Mouse (Mus musculus) heart, embryonic 13.5 days (tissue): ENCODE measurements around the gene Obp2a. TPM values are rescaled to one million over a fixed set of nuclear protein-coding genes. Genes with fewer than 3 reads are reported as not detected.
"Not testable (repeated sequence)": the region's sequence is repeated elsewhere in the genome, so short reads cannot be mapped to it uniquely, and the experiment has no call there.

ENCODE experiments used
- ATAC-seq: fragments of 200-750 bp; cut with Nextera tagmentation; 2 replicates; pipeline ENCODE4 v1.8.0; 2017; ENCODE audit warnings: moderate TSS enrichment; ENCODE audit not compliant: insufficient number of reproducible peaks, low FRiP score, low TSS enrichment; ENCODE audit errors: extremely low read depth
- H3K27ac ChIP-seq: fragments of 300-500 bp; sonication (generic); replicated peaks from 2 replicates; pipeline ENCODE4 v1.5.1; 2015; ENCODE audit warnings: moderate library complexity, mild to moderate bottlenecking, inconsistent platforms
- H3K27me3 ChIP-seq: fragments of 300-500 bp; sonication (generic); replicated peaks from 2 replicates; pipeline ENCODE4 v1.6.1; 2015; ENCODE audit warnings: mild to moderate bottlenecking, inconsistent platforms
- H3K36me3 ChIP-seq: fragments of 300-500 bp; sonication (generic); 2 replicates; pipeline ENCODE4 v1.6.1; 2015; ENCODE audit warnings: mild to moderate bottlenecking, inconsistent platforms
- H3K4me1 ChIP-seq: fragments of 300-500 bp; sonication (generic); 2 replicates; pipeline ENCODE4 v1.6.1; 2015; ENCODE audit warnings: inconsistent platforms
- H3K4me2 ChIP-seq: fragments of 300-500 bp; sonication (generic); 2 replicates; pipeline ENCODE4 v1.6.1; 2015; ENCODE audit warnings: inconsistent platforms, mild to moderate bottlenecking, moderate library complexity
- H3K4me3 ChIP-seq: fragments of 300-500 bp; sonication (generic); 2 replicates; pipeline ENCODE4 v1.5.1; 2015; ENCODE audit warnings: moderate library complexity, mild to moderate bottlenecking, inconsistent platforms
- H3K9ac ChIP-seq: fragments of 300-500 bp; sonication (generic); 2 replicates; pipeline ENCODE4 v1.6.1; 2015; ENCODE audit warnings: inconsistent platforms, mild to moderate bottlenecking, moderate library complexity
- H3K9me3 ChIP-seq: fragments of 300-500 bp; sonication (generic); 2 replicates; pipeline ENCODE4 v1.6.1; 2016; ENCODE audit warnings: inconsistent platforms
- WGBS: fragments of 180-500 bp; shearing (Covaris S2); methylation state at CpG from one replicate; pipeline ENCODE4 v1.1.7; 2015; ENCODE audit warnings: mixed read lengths; 5-methylcytosine and 5-hydroxymethylcytosine counted together
- polyA plus RNA-seq: library from polyadenylated mRNA; unstranded; fragments of >200 nt; fragmentation: Nextera tagmentation; extraction: Ambion mirVana; gene quantifications from 2 replicates; pipeline ENCODE4 v1.2.1, GENCODE M21; 2015

Gene Obp2a
- polyA plus RNA-seq = not detected in 2 replicates

DNA sequence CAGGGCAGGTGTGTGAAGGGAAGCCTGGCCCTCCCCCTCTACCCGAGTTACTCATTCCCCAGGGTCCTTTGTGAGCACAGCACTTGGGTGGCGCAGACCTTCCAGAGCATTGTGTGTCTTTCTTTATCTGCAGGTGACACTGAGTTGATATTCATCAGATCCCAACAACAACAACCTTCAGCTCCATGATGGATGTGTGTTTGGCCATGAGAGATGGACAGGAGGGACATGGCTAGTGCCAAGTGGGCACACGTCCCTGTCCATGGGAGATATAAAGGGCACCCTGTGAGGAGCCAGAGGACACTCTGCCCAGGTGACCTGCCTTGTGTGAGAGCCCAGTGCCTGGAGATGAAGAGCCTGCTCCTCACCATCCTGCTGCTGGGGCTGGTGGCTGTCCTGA, at the start of gene Obp2a:
TSS of gene Obp2a (plus strand) at position 301 of the 400 bp plus-strand sequence.
- H3K27me3 ChIP-seq, H3K4me1 ChIP-seq, H3K4me2 ChIP-seq, H3K9ac ChIP-seq, ATAC-seq, H3K9me3 ChIP-seq, H3K36me3 ChIP-seq, H3K27ac ChIP-seq, H3K4me3 ChIP-seq: not testable (repeated sequence)
- 67% methylated on average over 3 of the region's 3 CpGs for WGBS

DNA sequence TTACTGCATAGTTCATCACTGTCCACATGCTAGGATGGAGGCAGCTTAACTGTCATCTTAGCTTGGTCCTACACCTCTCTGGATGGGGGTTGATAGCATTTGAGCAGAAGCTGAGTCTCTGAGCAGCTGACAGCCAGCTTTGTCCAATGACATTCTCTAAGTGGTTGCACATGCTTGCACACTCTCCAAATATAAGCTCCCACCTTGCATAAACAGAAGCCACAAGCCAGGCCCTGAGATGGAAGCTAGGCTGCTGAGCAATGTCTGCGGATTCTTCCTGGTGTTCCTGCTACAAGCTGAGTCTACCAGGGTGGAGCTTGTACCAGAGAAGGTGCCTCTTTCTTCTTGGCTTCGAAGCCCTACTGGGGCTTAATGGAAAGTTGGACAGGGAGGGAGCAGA, 46.9 kb upstream of the Obp2a start, which contains the start of gene Lcn8:
TSS of gene Lcn8 (plus strand) at position 219 of the 400 bp plus-strand sequence.
- no peaks in the 10 kb centered on the region for H3K9me3 ChIP-seq
- WGBS = 64% methylated on average over 2 of the region's 2 CpGs
- no peaks in the 10 kb centered on the region for H3K4me1 ChIP-seq
- H3K36me3 ChIP-seq = no peaks in the 10 kb centered on the region
- no peak within 1 kb of the TSS for H3K27ac ChIP-seq
- ATAC-seq = no peak
- H3K9ac ChIP-seq = no peak within 1 kb of the TSS
- no peak within 1 kb of the TSS for H3K4me2 ChIP-seq
- H3K27me3 ChIP-seq = peaks cover 28% of the 10 kb centered on the region
- H3K4me3 ChIP-seq = no peak within 1 kb of the TSS

GRCm38 (mm10) chr2:25654502-25654901, 45.3 kb upstream of the Obp2a start:
- H3K36me3 ChIP-seq = no peaks in the 10 kb centered on the region
- no peak for ATAC-seq
- H3K9me3 ChIP-seq = no peaks in the 10 kb centered on the region
- 38% methylated on average over 1 of the region's 1 CpGs for WGBS
- no peak overlapping the region for H3K27ac ChIP-seq
- no peak overlapping the region for H3K9ac ChIP-seq
- no peaks in the 10 kb centered on the region for H3K4me1 ChIP-seq
- H3K4me2 ChIP-seq = no peak overlapping the region
- H3K27me3 ChIP-seq = peaks cover 28% of the 10 kb centered on the region
- H3K4me3 ChIP-seq = no peak overlapping the region

DNA sequence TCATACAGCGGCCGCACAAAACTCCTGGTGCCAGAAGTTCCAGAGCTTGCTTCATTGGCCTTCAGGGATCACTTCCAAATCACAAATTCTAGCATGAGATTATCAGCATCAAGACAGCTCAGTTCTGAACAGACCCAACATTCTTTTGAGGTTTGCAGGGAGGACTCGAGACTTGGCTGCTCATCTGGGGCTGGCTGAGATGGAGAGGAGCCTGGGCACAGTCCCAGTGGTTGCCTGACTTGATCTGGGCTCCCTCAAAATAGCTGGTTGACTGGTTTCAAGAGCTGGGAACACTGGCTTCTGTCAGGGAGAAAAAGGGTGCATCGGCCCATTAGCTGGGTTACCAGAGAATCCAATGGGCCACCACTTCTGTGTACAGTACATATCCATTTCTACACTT, 43.2 kb upstream of the Obp2a start:
- Histone ChIP-seq H3K36me3 (no peaks in the 10 kb centered on the region), H3K4me2 (no peak overlapping the region), H3K27ac (no peak overlapping the region), H3K9ac (no peak overlapping the region), H3K9me3 (no peaks in the 10 kb centered on the region), H3K4me3 (no peak overlapping the region), H3K27me3 (peaks cover 23% of the 10 kb centered on the region), H3K4me1 (no peaks in the 10 kb centered on the region)
- ATAC-seq = no peak
- 73% methylated on average over 4 of the region's 4 CpGs for WGBS

DNA sequence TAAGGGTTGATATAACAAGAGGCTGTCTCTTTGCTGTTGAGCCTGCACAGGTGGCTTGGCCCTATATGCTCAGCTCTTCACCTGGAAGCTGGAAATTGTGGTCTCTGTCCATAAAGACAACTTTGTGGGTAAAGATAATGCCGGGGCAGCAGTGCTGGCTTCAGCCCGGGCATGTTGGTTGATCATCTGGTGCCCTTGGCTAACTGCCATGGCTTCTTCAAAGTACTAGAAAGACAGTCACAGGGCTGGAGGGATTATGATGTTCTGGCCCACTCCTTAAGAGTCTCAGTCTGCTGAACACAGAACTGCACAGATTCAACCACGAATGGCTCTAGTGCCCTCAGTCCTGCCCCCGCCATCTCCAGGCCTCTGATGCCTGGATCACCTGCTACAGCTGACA, 42.6 kb upstream of the Obp2a start:
- no peak for ATAC-seq
- Histone ChIP-seq H3K27ac (no peak overlapping the region), H3K9ac (no peak overlapping the region), H3K36me3 (no peaks in the 10 kb centered on the region), H3K4me1 (no peaks in the 10 kb centered on the region), H3K4me2 (no peak overlapping the region), H3K27me3 (peaks cover 23% of the 10 kb centered on the region), H3K9me3 (no peaks in the 10 kb centered on the region), H3K4me3 (no peak overlapping the region)
- 67% methylated on average over 4 of the region's 4 CpGs for WGBS

GRCm38 (mm10) chr2:25657652-25658051, 42.2 kb upstream of the Obp2a start, which contains the start of gene Lcn5:
Lcn5 (plus strand) TSS chr2:25657952.
- Histone ChIP-seq H3K4me1 (no peaks in the 10 kb centered on the region), H3K36me3 (no peaks in the 10 kb centered on the region), H3K9me3 (no peaks in the 10 kb centered on the region), H3K4me2 (no peak within 1 kb of the TSS), H3K27ac (no peak within 1 kb of the TSS), H3K27me3 (peaks cover 23% of the 10 kb centered on the region), H3K4me3 (no peak within 1 kb of the TSS), H3K9ac (no peak within 1 kb of the TSS)
- ATAC-seq = no peak

DNA sequence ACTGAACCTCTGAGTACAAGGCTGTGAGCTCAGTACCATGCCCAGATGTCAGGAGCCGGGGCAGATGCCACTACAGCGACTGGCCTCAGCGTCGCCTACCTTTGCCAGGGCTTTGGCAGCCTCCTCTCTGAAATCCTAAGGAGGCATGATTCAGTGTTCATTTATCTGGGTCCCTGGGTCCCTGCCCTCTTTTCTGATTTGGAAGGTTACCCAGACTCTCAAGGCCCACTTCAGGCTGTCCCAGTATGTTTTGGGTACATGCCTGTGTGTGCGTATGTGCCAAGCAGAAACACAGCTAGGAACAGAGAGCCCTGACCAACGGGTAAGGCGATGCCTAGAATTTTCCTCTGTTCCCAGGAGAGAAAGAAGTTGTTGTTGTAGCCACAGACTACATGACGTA, 39.6 kb upstream of the Obp2a start:
- no peak for ATAC-seq
- no peak overlapping the region for H3K4me2 ChIP-seq
- no peak overlapping the region for H3K27ac ChIP-seq
- no peaks in the 10 kb centered on the region for H3K9me3 ChIP-seq
- peaks cover 7% of the 10 kb centered on the region; the same call in 1 of the 2 replicates for H3K27me3 ChIP-seq
- H3K4me1 ChIP-seq = no peaks in the 10 kb centered on the region
- H3K4me3 ChIP-seq = no peak overlapping the region
- 80% methylated on average over 8 of the region's 8 CpGs for WGBS
- no peaks in the 10 kb centered on the region for H3K36me3 ChIP-seq
- no peak overlapping the region for H3K9ac ChIP-seq

DNA sequence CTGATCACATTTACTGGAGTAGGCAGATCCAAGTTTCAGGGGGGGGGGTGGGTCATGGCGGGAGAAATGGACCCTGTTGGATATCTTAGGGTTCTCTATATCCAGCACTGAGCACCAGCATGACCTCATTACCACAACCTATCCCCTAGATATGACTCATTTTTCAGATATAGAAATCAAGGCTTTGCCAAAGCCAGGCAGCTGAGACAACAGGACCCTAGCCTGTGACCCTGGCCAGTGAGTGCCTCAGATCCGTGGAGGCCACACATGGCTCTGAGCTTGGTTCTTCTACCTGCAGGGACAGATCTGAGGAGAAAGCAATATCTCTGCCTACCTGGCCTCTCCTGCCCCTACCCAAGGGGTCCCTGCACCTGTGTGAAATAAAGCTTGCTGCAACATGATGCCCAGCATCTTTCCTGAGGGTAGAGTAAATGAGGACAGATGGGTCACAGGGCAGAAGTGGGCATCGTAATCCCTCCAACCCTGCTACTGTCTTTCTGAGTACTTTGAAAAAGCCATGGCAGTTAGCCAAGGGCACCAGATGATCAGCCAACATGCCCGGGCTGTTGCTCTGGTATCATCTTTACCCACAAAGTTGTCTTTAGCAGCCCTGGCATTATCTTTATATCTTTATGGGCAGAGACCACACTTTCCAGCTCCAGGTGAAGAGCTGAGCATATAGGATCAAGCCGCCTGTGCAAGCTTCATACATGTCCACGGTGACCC, 38.4 kb upstream of the Obp2a start:
- no peaks in the 10 kb centered on the region for H3K4me1 ChIP-seq
- no peak for ATAC-seq
- no peak overlapping the region for H3K9ac ChIP-seq
- H3K27me3 ChIP-seq = no peaks in the 10 kb centered on the region
- H3K27ac ChIP-seq = no peak overlapping the region
- H3K9me3 ChIP-seq = no peaks in the 10 kb centered on the region
- WGBS = 72% methylated on average over 6 of the region's 6 CpGs
- H3K4me3 ChIP-seq = no peak overlapping the region
- no peaks in the 10 kb centered on the region for H3K36me3 ChIP-seq
- no peak overlapping the region for H3K4me2 ChIP-seq

DNA sequence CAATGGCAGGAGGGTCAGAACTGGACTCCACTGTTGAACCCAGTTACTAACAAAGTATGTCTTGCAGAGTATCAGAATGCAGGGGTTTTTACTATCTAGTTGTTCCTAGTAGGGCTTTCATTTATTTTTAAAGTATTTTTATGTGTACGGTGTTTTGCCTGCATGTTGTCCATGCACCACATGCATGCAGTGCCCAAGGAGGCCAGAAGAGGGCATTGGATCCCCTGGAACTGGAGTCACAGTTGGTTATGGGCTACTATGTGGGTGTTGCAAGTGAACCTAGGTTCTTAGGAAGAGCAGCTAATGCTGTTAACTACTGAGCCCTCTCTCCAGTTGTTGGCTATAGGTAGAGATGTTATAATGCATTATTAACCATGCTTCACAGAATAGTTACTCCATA, 36.3 kb upstream of the Obp2a start:
- no peaks in the 10 kb centered on the region for H3K9me3 ChIP-seq
- no peak for ATAC-seq

DNA sequence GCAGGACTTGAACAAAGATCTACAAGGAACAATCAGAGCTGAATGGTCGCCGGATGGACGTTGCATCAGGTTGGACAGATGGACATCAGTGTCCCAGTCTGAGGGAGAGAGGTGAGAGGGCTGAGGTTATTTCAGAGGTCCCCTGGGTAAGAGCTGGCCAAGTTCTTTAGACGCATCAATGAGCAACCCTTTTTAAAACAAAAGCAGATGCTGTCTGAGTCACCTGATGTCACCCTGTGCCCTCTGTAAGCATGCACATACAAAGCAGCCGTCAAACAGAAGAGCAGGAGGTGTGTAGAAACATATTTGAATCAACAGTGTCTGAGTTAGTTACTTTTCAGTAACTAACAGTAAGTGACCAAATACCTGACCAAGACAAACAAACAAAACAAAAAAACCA, 35.7 kb upstream of the Obp2a start:
- H3K9me3 ChIP-seq = no peaks in the 10 kb centered on the region
- WGBS = 76% methylated on average over 5 of the region's 5 CpGs
- peaks cover 5% of the 10 kb centered on the region; the same call in 1 of the 2 replicates for H3K27me3 ChIP-seq
- no peaks in the 10 kb centered on the region for H3K36me3 ChIP-seq
- no peak overlapping the region for H3K9ac ChIP-seq
- H3K4me2 ChIP-seq = no peak overlapping the region
- H3K4me1 ChIP-seq = no peaks in the 10 kb centered on the region
- no peak overlapping the region for H3K4me3 ChIP-seq
- H3K27ac ChIP-seq = no peak overlapping the region
- no peak for ATAC-seq

More for the DNA sequence above, 36.3 kb upstream of the Obp2a start:
- no peak overlapping the region for H3K4me2 ChIP-seq
- H3K27ac ChIP-seq = no peak overlapping the region
- no peak overlapping the region for H3K9ac ChIP-seq
- no peaks in the 10 kb centered on the region for H3K36me3 ChIP-seq
- peaks cover 5% of the 10 kb centered on the region; the same call in 1 of the 2 replicates for H3K27me3 ChIP-seq
- no peak overlapping the region for H3K4me3 ChIP-seq
- 68% methylated on average over 1 of the region's 1 CpGs for WGBS
- H3K4me1 ChIP-seq = no peaks in the 10 kb centered on the region

GRCm38 (mm10) chr2:25666516-25666915, 33.3 kb upstream of the Obp2a start:
- no peak for ATAC-seq
- Histone ChIP-seq H3K36me3 (no peaks in the 10 kb centered on the region), H3K9ac (no peak overlapping the region), H3K4me3 (no peak overlapping the region), H3K27me3 (peaks cover 5% of the 10 kb centered on the region; the same call in 1 of the 2 replicates), H3K4me1 (no peaks in the 10 kb centered on the region), H3K4me2 (no peak overlapping the region), H3K9me3 (no peaks in the 10 kb centered on the region), H3K27ac (no peak overlapping the region)
- 53% methylated on average over 1 of the region's 1 CpGs for WGBS

- peaks cover 10% of the 10 kb centered on the region; the same call in 1 of the 2 replicates for H3K27me3 ChIP-seq
- H3K4me3 ChIP-seq = no peak within 1 kb of the TSS
- H3K9ac ChIP-seq = no peak within 1 kb of the TSS
- WGBS = 84% methylated on average over 3 of the region's 3 CpGs
- ATAC-seq = no peak
- H3K36me3 ChIP-seq = no peaks in the 10 kb centered on the region
- H3K9me3 ChIP-seq = no peaks in the 10 kb centered on the region
- H3K4me2 ChIP-seq = no peak within 1 kb of the TSS
- no peaks in the 10 kb centered on the region for H3K4me1 ChIP-seq
- H3K27ac ChIP-seq = no peak within 1 kb of the TSS
These were observed 23.4 kb upstream of the Obp2a start, which contains the start of gene Lcn6 for GRCm38 (mm10) chr2:25676486-25676885. Lcn6 (plus strand) TSS chr2:25676786.
